Mouse (Mus musculus) C2C12 (cell line): ENCODE data around the gene Arhgef7.

Experiments
- CTCF ChIP-seq: IDR thresholded peaks from one replicate; pipeline ENCODE4 v1.5.1; 2011; ENCODE audit not compliant: control insufficient read depth, insufficient read depth, insufficient read length
- MAX ChIP-seq: IDR thresholded peaks from one replicate; pipeline ENCODE4 v1.6.1; 2011; ENCODE audit warnings: mild to moderate bottlenecking, control low read depth

DNA sequence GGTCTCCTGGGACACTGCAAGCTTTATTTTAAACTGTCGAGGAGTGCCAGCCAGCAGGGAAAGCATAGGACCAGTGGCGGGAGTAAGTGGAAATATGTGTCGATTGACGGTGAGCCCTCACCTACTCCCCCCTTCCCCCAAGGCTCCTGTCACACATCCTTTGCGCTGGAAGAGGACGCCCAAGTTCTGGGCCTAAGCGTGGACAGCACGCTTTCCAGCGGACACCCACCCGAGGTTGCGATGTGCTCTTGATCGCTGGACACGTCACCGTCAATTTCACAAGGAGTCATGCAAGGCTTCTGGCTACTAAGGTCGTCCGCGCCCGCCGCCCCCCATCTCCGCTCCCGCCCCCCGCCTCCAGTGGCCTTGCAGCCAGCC, 259 bp upstream of the Arhgef7 start:
- TF ChIP-seq CTCF (no peak), MAX (no peak)
